Mouse (Mus musculus) embryonic facial prominence, embryonic 15.5 days (tissue): ENCODE data around the gene Slc2a8. TPM values are rescaled to one million over a fixed set of nuclear protein-coding genes. Genes with fewer than 3 reads are reported as not detected.
"Not testable (repeated sequence)": the region's sequence is repeated elsewhere in the genome, so short reads cannot be mapped to it uniquely, and the experiment has no call there.

ENCODE experiments used
- ATAC-seq: fragments of 200-750 bp; cut with Nextera tagmentation; 2 replicates; pipeline ENCODE4 v1.8.0; 2017; ENCODE audit warnings: low read depth, moderate TSS enrichment; ENCODE audit not compliant: insufficient number of reproducible peaks, low FRiP score, low TSS enrichment
- H3K27ac ChIP-seq: fragments of 300-500 bp; sonication (generic); replicated peaks from 2 replicates; pipeline ENCODE4 v1.5.1; 2015; ENCODE audit warnings: mild to moderate bottlenecking, inconsistent platforms
- H3K27me3 ChIP-seq: fragments of 300-500 bp; sonication (generic); 2 replicates; pipeline ENCODE4 v1.6.1; 2015; ENCODE audit warnings: inconsistent platforms
- H3K36me3 ChIP-seq: fragments of 300-500 bp; sonication (generic); 2 replicates; pipeline ENCODE4 v1.6.1; 2015; ENCODE audit warnings: mild to moderate bottlenecking, inconsistent platforms
- H3K4me1 ChIP-seq: fragments of 300-500 bp; sonication (generic); 2 replicates; pipeline ENCODE4 v1.6.1; 2015; ENCODE audit warnings: inconsistent platforms
- H3K4me2 ChIP-seq: fragments of 300-500 bp; sonication (generic); replicated peaks from 2 replicates; pipeline ENCODE4 v1.6.1; 2015; ENCODE audit warnings: mild to moderate bottlenecking, inconsistent platforms
- H3K4me3 ChIP-seq: fragments of 300-500 bp; sonication (generic); replicated peaks from 2 replicates; pipeline ENCODE4 v1.5.1; 2015; ENCODE audit warnings: mild to moderate bottlenecking, inconsistent platforms
- H3K9ac ChIP-seq: fragments of 300-500 bp; sonication (generic); 2 replicates; pipeline ENCODE4 v1.6.1; 2015; ENCODE audit warnings: inconsistent platforms
- H3K9me3 ChIP-seq: fragments of 300-500 bp; sonication (generic); replicated peaks from 2 replicates; pipeline ENCODE4 v1.6.1; 2016; ENCODE audit warnings: inconsistent platforms
- WGBS: fragments of 180-500 bp; shearing (Covaris S2); methylation state at CpG from one replicate; pipeline ENCODE4 v1.1.7; 2015; 5-methylcytosine and 5-hydroxymethylcytosine counted together
- polyA plus RNA-seq: library from polyadenylated mRNA; unstranded; fragments of >200 nt; fragmentation: Nextera tagmentation; extraction: Ambion mirVana; gene quantifications from 2 replicates; pipeline ENCODE4 v1.2.1, GENCODE M21; 2015

Gene Slc2a8
- 22.2 and 25.2 TPM in 2 replicates for polyA plus RNA-seq

DNA sequence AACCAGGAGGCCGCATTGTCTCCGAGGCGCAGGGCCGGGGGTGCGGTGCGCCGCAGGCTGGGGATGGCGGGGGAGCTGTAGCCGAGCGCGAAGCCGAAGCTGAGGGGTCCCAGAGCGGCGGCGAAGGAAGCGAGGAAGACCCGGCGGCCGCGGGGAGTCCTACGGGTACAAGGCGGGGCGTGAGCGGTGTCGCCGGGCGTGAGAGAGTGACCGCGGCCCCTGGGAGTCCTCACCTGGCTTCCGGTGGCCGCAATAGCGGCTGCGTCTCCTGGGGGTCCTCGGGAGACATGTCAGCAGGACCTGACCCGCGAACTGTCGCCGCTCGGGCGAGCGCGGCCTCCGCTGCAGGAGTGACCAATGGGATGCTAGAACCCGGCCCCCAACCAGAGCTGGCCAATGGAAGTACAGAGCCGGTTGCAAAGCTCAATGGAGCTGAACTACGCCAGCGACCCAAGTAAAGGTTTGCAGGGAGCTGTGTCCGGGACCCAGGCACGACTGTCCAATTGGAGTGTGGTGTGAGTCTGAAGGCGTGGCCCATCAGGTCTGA lies at the start of gene Slc2a8:
Gene Slc2a8 (minus strand): TSS at position 359 of the 547 bp plus-strand sequence.
- no peaks in the 10 kb centered on the region for H3K9me3 ChIP-seq
- 0% methylated on average over 50 of the region's 50 CpGs for WGBS
- H3K27ac ChIP-seq, result peak within 1 kb of the TSS; percentile 73
- H3K4me3 ChIP-seq, result peak within 1 kb of the TSS; percentile 86
- H3K27me3 ChIP-seq, result no peaks in the 10 kb centered on the region
- no peaks in the 10 kb centered on the region for H3K36me3 ChIP-seq
- H3K4me1 ChIP-seq, result peaks cover 18% of the 10 kb centered on the region
- peak within 1 kb of the TSS; percentile 81 for H3K9ac ChIP-seq
- ATAC-seq, result peak; percentile 97
- H3K4me2 ChIP-seq, result peak within 1 kb of the TSS; percentile 99

DNA sequence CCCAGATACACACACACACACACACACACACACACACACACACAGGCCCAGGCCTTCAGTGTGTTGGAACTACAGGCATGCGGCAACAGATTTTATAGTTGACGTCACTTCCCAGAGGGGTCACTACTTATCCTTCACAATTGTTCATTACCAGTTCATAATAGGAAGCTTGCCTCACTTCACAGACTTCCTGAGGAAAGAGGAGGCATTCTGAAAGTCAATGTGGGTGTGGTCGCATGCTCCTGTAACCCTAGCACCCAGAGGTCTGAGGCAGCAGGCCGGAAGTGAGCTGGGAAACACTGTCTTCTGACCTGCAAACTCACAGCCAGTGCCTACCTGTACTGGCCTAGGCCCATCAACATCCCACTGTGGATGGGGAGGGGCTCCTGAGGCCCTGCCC lies 43.2 kb upstream of the Slc2a8 start:
- Histone ChIP-seq H3K4me2 (no peak overlapping the region), H3K4me3 (no peak overlapping the region), H3K27ac (no peak overlapping the region), H3K36me3 (no peaks in the 10 kb centered on the region), H3K4me1 (no peaks in the 10 kb centered on the region), H3K9ac (no peak overlapping the region), H3K9me3 (no peaks in the 10 kb centered on the region), H3K27me3 (no peaks in the 10 kb centered on the region)
- no peak for ATAC-seq
- WGBS, result 76% methylated on average over 4 of the region's 4 CpGs

DNA sequence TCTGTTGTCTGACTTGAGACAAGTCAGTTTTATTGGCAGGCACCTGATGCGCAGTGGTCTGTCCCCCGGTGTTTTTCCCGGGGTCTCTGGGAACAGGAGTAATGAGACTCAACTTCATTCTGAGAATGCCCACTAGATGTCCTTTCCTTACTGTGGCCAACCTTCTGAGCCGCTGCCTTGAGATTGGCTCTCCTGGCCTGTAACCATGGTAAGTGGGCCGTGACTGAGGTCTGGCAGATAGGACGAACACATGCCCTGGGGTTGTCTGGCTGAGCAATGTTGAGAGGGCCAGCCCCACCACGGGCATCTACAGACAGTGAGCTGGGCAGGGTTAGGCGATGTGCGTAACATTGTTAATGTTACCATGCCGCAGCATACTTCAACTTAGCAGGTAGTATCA lies 42.7 kb upstream of the Slc2a8 start:
- Histone ChIP-seq H3K4me2 (no peak overlapping the region), H3K4me3 (no peak overlapping the region), H3K27ac (no peak overlapping the region), H3K36me3 (no peaks in the 10 kb centered on the region), H3K4me1 (no peaks in the 10 kb centered on the region), H3K27me3 (no peaks in the 10 kb centered on the region), H3K9me3 (no peaks in the 10 kb centered on the region), H3K9ac (no peak overlapping the region; the same call in 1 of the 2 replicates)
- 63% methylated on average over 10 of the region's 10 CpGs for WGBS
- ATAC-seq, result no peak

DNA sequence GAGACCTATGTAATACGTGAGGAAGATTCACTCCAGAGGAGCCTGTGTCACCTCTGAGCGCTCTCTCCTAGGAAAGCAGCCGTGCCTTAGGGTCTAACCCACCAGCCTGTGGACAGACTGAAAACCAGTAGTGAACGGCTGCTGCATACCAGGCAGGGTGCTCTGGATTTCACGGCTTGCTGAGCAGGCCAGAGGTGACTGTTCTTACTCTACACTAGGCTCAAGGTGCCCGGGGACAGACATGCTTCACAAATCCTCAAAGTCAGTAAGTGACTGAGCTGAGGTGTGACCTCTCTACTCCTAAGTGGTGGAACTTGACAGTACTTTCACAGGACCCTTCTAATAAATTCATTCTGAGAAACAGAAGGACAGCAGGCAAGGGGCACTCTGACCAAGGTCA lies 41.0 kb upstream of the Slc2a8 start:
- no peak overlapping the region for H3K27ac ChIP-seq
- H3K36me3 ChIP-seq, result no peaks in the 10 kb centered on the region
- no peak overlapping the region for H3K4me2 ChIP-seq
- no peaks in the 10 kb centered on the region for H3K27me3 ChIP-seq
- no peaks in the 10 kb centered on the region for H3K9me3 ChIP-seq
- ATAC-seq, result no peak
- H3K9ac ChIP-seq, result no peak overlapping the region
- no peak overlapping the region for H3K4me3 ChIP-seq
- 73% methylated on average over 6 of the region's 6 CpGs for WGBS
- H3K4me1 ChIP-seq, result no peaks in the 10 kb centered on the region

DNA sequence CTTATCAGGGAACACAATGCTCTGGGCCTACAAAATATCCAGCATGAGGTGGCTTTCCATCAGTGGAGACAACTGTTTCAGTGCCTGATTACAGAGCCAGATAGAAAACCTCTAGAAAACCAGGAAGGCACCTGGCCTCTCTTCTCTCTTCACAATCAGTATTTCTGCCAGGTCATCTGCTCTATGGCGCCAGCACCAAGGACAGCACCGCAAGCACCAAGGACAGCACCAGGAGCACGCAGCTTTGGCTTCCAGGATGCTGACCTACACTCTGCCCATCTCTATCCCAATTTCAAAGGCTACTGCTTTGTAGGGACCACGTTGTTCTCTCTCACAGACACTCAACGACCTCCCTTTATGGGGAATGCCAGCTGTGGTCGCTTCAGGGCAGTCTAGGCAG lies 36.1 kb upstream of the Slc2a8 start:
- H3K27me3 ChIP-seq, result no peaks in the 10 kb centered on the region
- ATAC-seq, result no peak
- 8% methylated on average over 6 of the region's 6 CpGs for WGBS
- no peak overlapping the region for H3K27ac ChIP-seq
- H3K9ac ChIP-seq, result no peak overlapping the region
- H3K4me1 ChIP-seq, result no peaks in the 10 kb centered on the region
- no peaks in the 10 kb centered on the region for H3K36me3 ChIP-seq
- H3K4me3 ChIP-seq, result no peak overlapping the region
- no peaks in the 10 kb centered on the region for H3K9me3 ChIP-seq
- no peak overlapping the region for H3K4me2 ChIP-seq

DNA sequence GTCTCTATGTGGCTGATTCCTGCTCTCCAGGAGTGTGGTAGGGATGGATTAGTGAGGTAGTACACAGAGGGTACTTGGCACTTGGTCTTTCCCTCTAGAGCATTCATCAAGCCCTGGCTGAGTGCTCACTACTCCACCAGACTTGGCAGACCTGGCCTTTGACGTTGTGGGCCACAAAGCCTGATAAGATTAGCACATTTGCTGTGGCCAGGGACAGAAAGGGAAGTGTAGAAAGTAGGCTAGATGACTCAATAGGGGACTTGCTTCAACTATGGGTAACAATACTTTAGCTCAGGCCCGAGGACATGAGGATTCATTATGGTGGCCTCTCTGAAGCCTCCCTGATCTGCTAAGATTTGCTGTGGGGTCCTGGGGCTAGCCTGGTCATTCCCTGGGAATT lies 35.3 kb upstream of the Slc2a8 start:
- no peaks in the 10 kb centered on the region for H3K4me1 ChIP-seq
- H3K4me2 ChIP-seq, result no peak overlapping the region
- H3K9ac ChIP-seq, result no peak overlapping the region
- H3K27ac ChIP-seq, result no peak overlapping the region
- H3K36me3 ChIP-seq, result no peaks in the 10 kb centered on the region
- H3K4me3 ChIP-seq, result no peak overlapping the region
- H3K9me3 ChIP-seq, result no peaks in the 10 kb centered on the region
- 75% methylated on average over 2 of the region's 2 CpGs for WGBS
- ATAC-seq, result no peak
- H3K27me3 ChIP-seq, result no peaks in the 10 kb centered on the region

DNA sequence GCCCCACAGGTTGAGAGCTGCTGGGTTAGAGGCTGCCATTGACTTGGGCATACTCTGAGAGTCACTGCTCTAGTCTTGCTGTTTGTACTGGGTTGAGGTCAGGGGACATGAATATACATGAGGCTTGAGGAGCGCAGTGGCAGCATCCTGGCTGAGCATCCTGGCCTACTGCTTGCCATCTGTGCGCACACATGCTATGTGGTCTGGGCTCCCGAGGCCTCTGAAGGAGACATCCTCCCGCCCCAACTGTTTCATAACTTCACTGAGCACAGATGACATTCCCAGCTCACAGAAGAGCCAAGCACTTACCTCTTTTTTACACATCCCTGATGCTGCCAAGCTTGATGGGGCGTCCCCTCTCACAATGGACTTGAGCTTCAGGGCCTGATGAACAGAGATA lies 33.0 kb upstream of the Slc2a8 start:
- H3K4me3 ChIP-seq, result no peak overlapping the region
- ATAC-seq, result peak; percentile 29; the same call in 1 of the 2 replicates
- no peaks in the 10 kb centered on the region for H3K9me3 ChIP-seq
- no peak overlapping the region for H3K4me2 ChIP-seq
- H3K27me3 ChIP-seq, result no peaks in the 10 kb centered on the region
- 67% methylated on average over 5 of the region's 5 CpGs for WGBS
- no peak overlapping the region for H3K9ac ChIP-seq
- no peak overlapping the region for H3K27ac ChIP-seq
- H3K4me1 ChIP-seq, result no peaks in the 10 kb centered on the region
- H3K36me3 ChIP-seq, result no peaks in the 10 kb centered on the region

DNA sequence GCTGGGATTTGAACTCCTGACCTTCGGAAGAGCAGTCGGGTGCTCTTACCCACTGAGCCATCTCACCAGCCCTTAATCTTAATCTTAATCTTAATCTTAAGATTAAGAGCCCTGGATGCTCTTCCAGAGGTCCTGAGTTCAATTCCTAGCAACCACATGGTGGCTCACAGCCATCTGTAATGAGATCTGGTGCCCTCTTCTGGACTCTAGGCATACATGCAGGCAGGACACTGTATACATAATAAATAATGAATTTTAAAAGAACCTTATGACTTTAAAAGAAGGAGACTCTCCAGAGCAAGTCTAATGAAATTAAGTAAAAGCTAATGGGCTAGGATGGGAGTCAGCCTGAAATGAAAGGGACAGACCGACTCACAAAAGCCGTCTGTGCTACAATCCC lies 27.2 kb upstream of the Slc2a8 start:
- not testable (repeated sequence) for H3K4me2 ChIP-seq, ATAC-seq, H3K27ac ChIP-seq, H3K27me3 ChIP-seq, H3K4me3 ChIP-seq, H3K9me3 ChIP-seq, H3K36me3 ChIP-seq, H3K4me1 ChIP-seq, H3K9ac ChIP-seq
- WGBS, result 87% methylated on average over 4 of the region's 4 CpGs

DNA sequence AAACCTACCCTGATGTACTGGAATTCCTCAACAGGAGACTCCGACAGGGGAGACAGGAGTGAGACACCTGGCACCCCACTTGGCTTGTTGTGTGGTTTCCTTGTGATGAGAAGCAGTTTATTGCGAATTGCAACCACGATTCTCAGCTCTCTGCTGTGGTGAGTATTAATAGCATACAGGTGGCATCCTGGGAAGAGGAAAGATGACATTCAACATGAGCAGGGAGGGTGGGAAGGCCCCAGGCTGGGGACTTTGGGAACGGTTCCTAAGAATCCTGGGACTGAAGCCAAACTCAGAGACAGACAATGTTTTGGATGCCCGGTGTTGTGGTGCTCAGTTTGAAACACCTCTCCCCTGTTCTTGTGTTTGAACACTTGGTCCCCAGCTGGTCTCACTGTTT lies 23.2 kb upstream of the Slc2a8 start:
- Histone ChIP-seq H3K9me3 (no peaks in the 10 kb centered on the region), H3K4me1 (peaks cover 6% of the 10 kb centered on the region; the same call in 1 of the 2 replicates), H3K9ac (no peak overlapping the region), H3K27ac (no peak overlapping the region), H3K36me3 (no peaks in the 10 kb centered on the region), H3K4me3 (no peak overlapping the region), H3K4me2 (no peak overlapping the region), H3K27me3 (no peaks in the 10 kb centered on the region)
- WGBS, result 43% methylated on average over 5 of the region's 5 CpGs
- no peak for ATAC-seq

DNA sequence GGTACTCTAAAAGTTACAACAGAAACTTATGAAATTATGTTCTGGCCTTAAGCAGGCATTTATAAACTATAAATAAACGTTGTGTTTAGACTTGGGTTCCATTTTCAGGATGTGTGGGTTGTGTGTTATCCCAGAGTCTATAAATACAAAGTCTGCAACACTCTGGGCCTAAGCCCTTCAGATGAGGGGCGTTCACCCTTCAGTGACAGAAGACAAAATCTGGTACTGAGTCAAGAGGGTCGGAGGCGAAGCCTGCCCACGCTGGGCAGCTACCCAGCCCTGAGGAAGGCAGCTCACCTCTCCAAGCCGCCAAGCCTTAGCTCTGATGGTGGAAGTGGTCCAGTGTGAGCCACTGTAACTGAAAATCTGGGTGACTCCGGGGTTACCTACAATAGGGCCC lies 20.3 kb upstream of the Slc2a8 start:
- Histone ChIP-seq H3K9me3 (no peaks in the 10 kb centered on the region), H3K9ac (no peak overlapping the region), H3K27ac (no peak overlapping the region), H3K27me3 (no peaks in the 10 kb centered on the region), H3K4me2 (no peak overlapping the region), H3K4me3 (no peak overlapping the region), H3K36me3 (no peaks in the 10 kb centered on the region), H3K4me1 (peaks cover 6% of the 10 kb centered on the region; the same call in 1 of the 2 replicates)
- 79% methylated on average over 7 of the region's 7 CpGs for WGBS
- ATAC-seq, result no peak

DNA sequence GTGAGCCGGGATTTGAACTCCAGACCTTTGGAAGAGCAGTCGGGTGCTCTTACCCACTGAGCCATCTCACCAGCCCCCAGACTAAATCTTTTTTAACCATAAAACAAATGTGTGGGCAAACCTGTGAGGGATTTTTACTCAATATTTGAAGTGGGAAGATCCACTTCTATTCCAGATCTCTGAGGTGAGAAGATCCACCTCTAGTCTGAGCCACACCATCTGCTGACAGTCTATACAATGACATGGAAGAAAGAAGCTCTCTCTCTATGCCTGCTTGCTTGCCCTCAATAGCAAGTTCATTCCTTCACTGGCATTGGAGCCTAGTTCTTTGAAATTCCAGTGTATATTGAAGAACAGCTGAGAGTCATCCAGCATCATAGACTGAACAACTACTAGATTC lies 17.9 kb upstream of the Slc2a8 start:
- no peaks in the 10 kb centered on the region for H3K9me3 ChIP-seq
- H3K27ac ChIP-seq, result no peak overlapping the region
- WGBS, result 86% methylated on average over 2 of the region's 2 CpGs
- peaks cover 2% of the 10 kb centered on the region; the same call in 1 of the 2 replicates for H3K4me1 ChIP-seq
- no peak for ATAC-seq
- no peaks in the 10 kb centered on the region for H3K36me3 ChIP-seq
- H3K4me3 ChIP-seq, result no peak overlapping the region
- no peaks in the 10 kb centered on the region for H3K27me3 ChIP-seq
- no peak overlapping the region for H3K9ac ChIP-seq
- no peak overlapping the region for H3K4me2 ChIP-seq

DNA sequence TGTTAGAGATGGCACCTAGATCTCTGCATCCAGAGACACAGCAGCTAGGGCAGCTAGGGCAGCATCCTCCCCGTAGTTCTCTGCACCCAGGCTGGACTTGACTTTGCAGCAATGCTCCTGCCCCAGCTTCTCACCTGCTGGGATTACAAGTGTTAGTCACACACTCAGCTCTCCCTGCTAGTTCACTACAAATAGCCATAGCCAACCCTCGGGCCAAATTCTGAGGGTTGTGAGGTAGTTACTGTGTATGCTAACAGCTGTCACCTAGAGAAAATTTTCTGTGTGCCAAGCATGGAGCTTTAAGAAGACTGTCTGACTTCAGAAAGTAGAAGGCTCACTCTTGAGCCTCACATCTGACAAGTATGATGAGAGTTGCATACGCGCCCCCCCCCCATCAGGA lies 15.9 kb upstream of the Slc2a8 start:
- no peak overlapping the region for H3K27ac ChIP-seq
- no peaks in the 10 kb centered on the region for H3K4me1 ChIP-seq
- no peaks in the 10 kb centered on the region for H3K9me3 ChIP-seq
- H3K36me3 ChIP-seq, result no peaks in the 10 kb centered on the region
- no peak overlapping the region for H3K9ac ChIP-seq
- H3K4me3 ChIP-seq, result no peak overlapping the region
- H3K4me2 ChIP-seq, result no peak overlapping the region
- no peak for ATAC-seq
- WGBS, result 69% methylated on average over 4 of the region's 4 CpGs
- H3K27me3 ChIP-seq, result no peaks in the 10 kb centered on the region
